Mouse (Mus musculus) heart, postnatal 36 days (tissue): ENCODE measurements at regions not wholly inside any gene's neighbourhood (a gene's known extent, or its start where the extent isn't known, plus 50 kb on each side); places are given as distances from the start of the nearest gene placed in this dataset.

Experiments
- DNase-seq, 2 experiments: peaks; one replicate each; pipeline ENCODE4 v3.0.0; 2021 to 2022
- intact Hi-C: fragments of 180-260 bp; cut with DNase I; formaldehyde crosslinking; loops from one replicate; pipeline ENCODE4 v1.15.1; 2025

DNA sequence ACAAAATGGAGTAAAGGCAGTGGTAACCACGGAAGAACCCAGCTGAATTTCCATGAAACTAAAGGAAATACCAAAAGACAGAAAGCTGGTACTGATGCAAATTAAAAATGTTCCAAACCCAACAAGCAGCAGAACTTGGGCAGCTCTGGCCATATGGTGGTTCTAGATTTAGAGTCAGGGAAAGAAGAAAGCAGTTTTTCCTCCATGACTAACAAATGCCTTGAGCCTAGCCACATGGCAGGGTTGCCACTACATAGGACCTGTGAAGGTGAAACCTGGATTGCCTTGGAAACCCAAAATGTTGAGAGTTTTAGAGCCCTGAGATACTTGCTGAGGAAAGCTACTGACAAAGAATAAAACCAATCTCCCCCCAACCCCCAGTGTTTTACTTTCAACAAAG, 701.5 kb upstream of the Foxg1 start:
- DNase-seq = no peak
- intact Hi-C loops = no loop called here

DNA sequence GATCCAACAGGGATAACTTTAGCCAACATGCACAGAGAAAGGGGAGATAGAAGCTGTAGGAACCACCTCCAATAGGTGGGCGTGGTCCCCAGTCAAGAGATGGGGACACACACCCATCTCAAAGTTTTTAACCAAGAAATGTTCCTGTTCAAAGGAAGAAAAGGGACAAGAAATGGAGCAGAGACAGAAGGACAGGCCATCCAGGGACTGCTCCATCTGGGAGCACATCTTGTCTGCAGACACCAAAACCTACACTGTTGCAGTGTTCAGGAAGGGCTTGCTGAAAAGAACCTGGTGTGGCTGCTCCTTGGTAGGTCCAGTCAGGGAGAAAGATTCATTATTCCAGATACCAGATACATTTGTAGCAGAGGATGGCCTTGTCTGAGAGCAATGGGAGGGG, 676.5 kb upstream of the Foxg1 start:
- no peak for DNase-seq
- intact Hi-C loops = no loop called here

DNA sequence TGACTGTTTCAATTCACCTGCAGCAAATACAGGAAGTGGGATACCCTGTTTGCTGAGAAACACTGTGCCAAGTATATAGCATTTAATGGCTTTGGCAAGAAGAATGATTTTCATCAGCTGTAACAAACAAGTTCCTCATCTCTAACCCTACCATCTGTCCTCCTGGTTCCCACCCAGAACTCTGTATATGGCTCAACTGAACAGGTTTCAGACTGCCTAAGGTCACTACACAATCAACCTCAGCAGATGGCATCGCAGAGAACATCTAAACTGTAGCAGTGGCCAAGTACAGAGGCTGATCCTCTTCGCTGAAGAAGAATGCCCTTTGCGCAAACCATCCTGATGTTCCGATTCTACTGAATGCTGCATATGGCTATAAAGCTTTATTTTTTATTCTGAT, 668.8 kb upstream of the Foxg1 start:
- DNase-seq = no peak
- intact Hi-C loops = no loop called here

DNA sequence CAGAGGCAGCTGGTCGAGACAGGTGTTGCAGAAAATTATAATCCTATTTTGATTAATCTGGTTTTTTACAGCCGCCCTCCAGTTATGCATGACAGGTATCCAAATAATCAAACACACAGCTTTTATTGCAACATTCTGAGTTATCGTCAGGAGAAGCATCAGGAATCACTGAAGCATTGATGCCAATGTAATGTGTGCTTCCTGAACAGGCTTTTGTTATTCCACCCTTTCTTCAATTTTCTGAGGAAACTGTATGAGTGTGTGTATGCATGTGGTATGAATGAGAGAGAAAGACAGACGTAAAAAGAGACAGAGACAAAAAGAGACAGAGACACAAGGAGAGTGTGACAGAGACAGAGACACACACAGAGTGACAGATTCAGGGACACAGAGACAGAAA, 652.6 kb upstream of the Foxg1 start:
- DNase-seq = no peak
- intact Hi-C loops = no loop called here

DNA sequence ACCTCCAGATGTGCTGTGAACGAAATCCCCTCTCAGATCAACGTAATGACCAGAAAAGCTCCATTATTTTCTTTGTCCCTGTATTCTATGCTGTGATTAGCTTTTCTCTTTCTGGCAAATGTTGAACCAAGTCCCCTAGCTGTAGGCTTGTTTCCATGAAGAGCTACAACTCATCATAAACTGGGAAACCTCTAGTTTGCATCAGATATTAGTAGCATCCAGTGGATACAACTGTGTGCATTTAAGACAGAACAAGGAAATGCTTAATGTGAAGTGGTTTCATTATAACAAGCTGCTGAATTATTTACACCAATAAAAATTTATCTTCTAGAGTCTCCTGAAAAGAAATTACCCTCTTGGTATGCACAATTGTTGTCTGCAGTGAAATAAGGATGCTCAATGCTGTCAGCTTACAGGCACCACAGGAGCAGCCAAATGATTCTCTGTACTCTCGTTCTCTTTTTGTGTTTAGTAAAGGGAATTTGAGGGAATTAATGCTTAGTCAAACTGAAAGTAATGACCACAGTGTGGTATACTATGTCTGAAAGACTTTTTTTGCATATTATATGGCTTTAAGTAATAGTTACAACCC, 623.6 kb upstream of the Foxg1 start:
- intact Hi-C loops = no loop called here
- DNase-seq = no peak
